Mouse (Mus musculus) MEL (cell line): Measurements from ENCODE around the gene Anapc5. TPM values are rescaled to one million over a fixed set of nuclear protein-coding genes. Genes with fewer than 3 reads are reported as not detected.

Experiments
- DNase-seq: peaks from one replicate; pipeline ENCODE4 v3.0.0; 2011; ENCODE audit warnings: low read depth, low spot score
- H3K27ac ChIP-seq: 2 replicates; pipeline ENCODE4 v1.5.1; 2012; ENCODE audit warnings: low read depth, mild to moderate bottlenecking, control low read depth, low read length, moderate library complexity; ENCODE audit not compliant: control insufficient read depth
- H3K27me3 ChIP-seq, 2 experiments: fragments of 150-350 bp in 1 of 2; sonication (generic) in 1 of 2; 2 replicates each; pipeline ENCODE4 v1.6.1; 2012; ENCODE audit warnings: low read length in 2 of 2, mild to moderate bottlenecking in 2 of 2, improper control_type of control experiment in 1 of 2, moderate library complexity in 1 of 2; ENCODE audit not compliant: insufficient read depth in 2 of 2, control insufficient read depth in 1 of 2
- H3K36me3 ChIP-seq, 2 experiments: 2 replicates each; pipeline ENCODE4 v1.6.1; 2012 to 2014; ENCODE audit warnings: low read length in 2 of 2, improper control_type of control experiment in 1 of 2, inconsistent platforms in 1 of 2, mild to moderate bottlenecking in 1 of 2; ENCODE audit not compliant: insufficient read depth in 2 of 2, control insufficient read depth in 1 of 2
- H3K4me1 ChIP-seq, 2 experiments: fragments of 150-350 bp in 1 of 2; sonication (generic) in 1 of 2; 2 replicates each; pipeline ENCODE4 v1.6.1; 2012; ENCODE audit warnings: low read length in 2 of 2, improper control_type of control experiment in 1 of 2, mild to moderate bottlenecking in 1 of 2; ENCODE audit not compliant: insufficient read depth in 2 of 2, control insufficient read depth in 1 of 2
- H3K4me3 ChIP-seq, 2 experiments: fragments of 150-350 bp in 1 of 2; sonication (generic) in 1 of 2; 2 replicates each; pipeline ENCODE4 v1.5.1; 2012; ENCODE audit warnings: low read depth in 2 of 2, low read length in 2 of 2, mild to moderate bottlenecking in 2 of 2, moderate library complexity in 2 of 2, control low read depth in 1 of 2, improper control_type of control experiment in 1 of 2; ENCODE audit not compliant: control insufficient read depth in 1 of 2, insufficient read depth in 1 of 2
- H3K79me2 ChIP-seq: 2 replicates; pipeline ENCODE4 v1.6.1; 2012; ENCODE audit warnings: mild to moderate bottlenecking, low read length, moderate library complexity; ENCODE audit not compliant: control insufficient read depth, poor library complexity, insufficient read depth
- H3K9ac ChIP-seq: 2 replicates; pipeline ENCODE4 v1.6.1; 2012; ENCODE audit warnings: low read depth, mild to moderate bottlenecking, control low read depth, low read length, moderate library complexity; ENCODE audit not compliant: control insufficient read depth, poor library complexity, severe bottlenecking
- H3K9me3 ChIP-seq: fragments of 150-350 bp; sonication (generic); replicated peaks from 2 replicates; pipeline ENCODE4 v1.6.1; 2012; ENCODE audit warnings: mild to moderate bottlenecking, low read length, improper control_type of control experiment, moderate library complexity; ENCODE audit not compliant: insufficient read depth
- BHLHE40 ChIP-seq: IDR thresholded peaks from 2 replicates; pipeline ENCODE4 v1.6.1; 2012; ENCODE audit warnings: low read depth, mild to moderate bottlenecking, inconsistent platforms, low read length, improper control_type of control experiment, borderline replicate concordance
- HCFC1 ChIP-seq: IDR thresholded peaks from 2 replicates; pipeline ENCODE4 v1.6.1; 2012; ENCODE audit warnings: low read depth, mild to moderate bottlenecking, inconsistent platforms, low read length, improper control_type of control experiment, moderate library complexity
- NELFE ChIP-seq: IDR thresholded peaks from 2 replicates; pipeline ENCODE4 v1.6.1; 2011; ENCODE audit warnings: low read depth, low read length, improper control_type of control experiment
- POLR2AphosphoS2 ChIP-seq: IDR thresholded peaks from 2 replicates; pipeline ENCODE4 v1.6.1; 2011; ENCODE audit warnings: low read length, improper control_type of control experiment
- SMC3 ChIP-seq: IDR thresholded peaks from 2 replicates; pipeline ENCODE4 v1.6.1; 2011; ENCODE audit warnings: low read depth, low read length, improper control_type of control experiment
- TAL1 ChIP-seq: IDR thresholded peaks from 2 replicates; pipeline ENCODE4 v1.6.1; 2012; ENCODE audit warnings: mild to moderate bottlenecking, inconsistent platforms, low read length, moderate library complexity, mixed read lengths
- polyA plus RNA-seq, 2 experiments: library from polyadenylated mRNA; stranded (reverse) in 1 of 2; unstranded in 1 of 2; fragments of >175 nt in 1 of 2; fragments of >200 nt in 1 of 2; gene quantifications; 2 replicates each; pipeline versions ENCODE4 v1.2.1 to v1.2.4; 2012; ENCODE audit warnings: low replicate concordance in 2 of 2, low read depth in 1 of 2; ENCODE audit not compliant: insufficient read length in 2 of 2, insufficient read depth in 1 of 2, missing spikeins in 1 of 2
- total RNA-seq: library from RNA; depleted of rRNA; stranded (reverse); fragments of 300-350 nt; gene quantifications from 2 replicates; pipeline ENCODE4 v1.2.3, GENCODE M21; 2012; rRNA removed

The Anapc5 gene
- total and polyA plus RNA-seq, 3 experiments, result 244 to 390 TPM; not detected in 1

DNA sequence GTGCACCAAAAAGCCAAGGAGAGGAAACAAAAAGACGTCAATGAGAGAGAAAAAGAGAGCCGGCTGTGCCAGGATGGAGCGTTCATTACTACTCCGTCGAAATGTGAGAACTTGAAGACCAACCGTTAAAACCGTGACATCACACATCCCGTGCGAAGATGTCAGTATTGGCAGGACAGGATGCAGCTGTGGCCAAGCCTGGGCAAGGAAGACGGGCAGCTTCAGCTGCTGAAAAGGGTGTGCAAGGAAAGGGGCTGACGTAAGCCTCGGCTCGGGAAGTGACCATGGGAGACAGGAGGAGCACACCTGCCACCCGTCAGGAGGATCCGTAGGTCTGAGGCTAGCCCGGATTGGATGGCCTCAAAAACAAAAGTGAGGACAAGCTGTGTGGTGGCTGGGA is 66.7 kb downstream of the Anapc5 start (continued):
- no peak for TF ChIP-seq POLR2AphosphoS2

DNA sequence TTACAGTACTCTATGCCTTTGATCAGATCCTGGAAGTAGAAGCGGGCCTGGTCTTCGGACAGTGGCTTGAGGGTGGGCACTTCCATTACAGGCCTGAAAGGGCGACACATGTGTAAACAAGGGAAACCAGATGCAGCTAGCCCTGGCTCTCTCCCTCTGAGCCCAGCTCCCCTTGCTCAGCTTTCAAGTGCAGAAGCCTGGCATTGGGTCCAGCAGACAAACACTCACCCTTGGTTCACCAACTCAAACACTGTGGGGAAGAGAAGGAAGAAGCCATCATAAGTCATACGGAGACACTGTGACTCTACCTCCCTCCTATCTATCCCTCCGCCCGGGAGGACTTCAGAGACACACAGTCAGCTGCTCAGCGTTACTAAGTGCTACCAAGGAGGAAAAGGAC is 73.2 kb downstream of the Anapc5 start:
- Histone ChIP-seq H3K79me2 (no peaks in the 10 kb centered on the region), H3K4me3 (no peak overlapping the region), H3K9me3 (no peaks in the 10 kb centered on the region), H3K27ac (no peak overlapping the region), H3K9ac (no peak overlapping the region), H3K36me3 (no peaks in the 10 kb centered on the region; a peak in 1 of 4 replicates), H3K4me1 (no peaks in the 10 kb centered on the region), H3K27me3 (no peaks in the 10 kb centered on the region)
- DNase-seq, result no peak
- TF ChIP-seq SMC3 (no peak), NELFE (no peak)

DNA sequence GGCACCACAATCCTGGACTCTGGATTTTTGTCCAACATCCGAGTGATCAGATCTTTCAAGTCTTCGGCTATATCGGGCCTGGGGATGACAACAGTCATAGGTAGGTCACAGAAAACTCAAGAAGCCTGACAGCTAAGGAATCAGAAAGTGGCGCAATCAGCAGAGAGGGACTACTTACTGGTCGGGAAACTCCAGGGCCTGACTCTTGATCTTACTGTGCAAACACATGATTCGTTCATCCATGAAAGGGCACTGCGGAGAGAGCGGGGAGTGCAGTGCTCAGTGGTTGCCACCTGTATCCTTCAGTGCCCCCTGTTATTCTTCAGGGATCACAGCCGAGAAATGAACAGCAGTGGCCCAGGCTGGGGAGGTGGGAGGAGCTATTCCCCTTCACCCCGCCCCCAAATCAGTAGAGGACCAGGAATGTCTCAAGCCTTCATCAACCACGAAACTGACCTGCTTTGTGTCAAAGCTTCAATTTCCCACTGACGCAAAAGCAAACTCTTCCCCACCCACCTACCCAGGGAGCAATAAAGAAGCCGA is 77.2 kb downstream of the Anapc5 start:
- no peaks in the 10 kb centered on the region; a peak in 1 of 4 replicates for H3K36me3 ChIP-seq
- no peak for DNase-seq
- no peak overlapping the region for H3K4me3 ChIP-seq
- TF ChIP-seq TAL1 (no peak), HCFC1 (no peak), BHLHE40 (no peak)
- H3K4me1 ChIP-seq, result no peaks in the 10 kb centered on the region
- no peaks in the 10 kb centered on the region for H3K27me3 ChIP-seq
- no peaks in the 10 kb centered on the region for H3K79me2 ChIP-seq
- no peak overlapping the region for H3K27ac ChIP-seq
- H3K9me3 ChIP-seq, result no peaks in the 10 kb centered on the region
- H3K9ac ChIP-seq, result no peak overlapping the region

Other genes with a start within 250 kb of the Anapc5 start
- 1.5 TPM in 2 replicates for gene Ift81, start 206.8 kb downstream of the Anapc5 start, total RNA-seq
- gene Ift81, start 206.8 kb downstream of the Anapc5 start, polyA plus RNA-seq, result 1 to 10 TPM in 1 of 2 experiments, not detected in 1; 1.9 TPM
- 25.3 and 29.3 TPM in 2 replicates for gene P2rx7, start 177.4 kb downstream of the Anapc5 start, total RNA-seq
- 100 to 1,000 TPM in 1 of 2 experiments, 10 to 100 TPM in 1; 40.8 to 254 TPM for gene P2rx7, start 177.4 kb downstream of the Anapc5 start, polyA plus RNA-seq
- 14.7 and 15.2 TPM in 2 replicates for gene P2rx4, start 113.8 kb downstream of the Anapc5 start, total RNA-seq
- gene P2rx4, start 113.8 kb downstream of the Anapc5 start, polyA plus RNA-seq, result 10 to 100 TPM in 1 of 2 experiments, not detected in 1; 30.9 TPM
- 16.3 and 23.7 TPM in 2 replicates for gene Camkk2, start 41.9 kb downstream of the Anapc5 start, total RNA-seq
- gene Camkk2, start 41.9 kb downstream of the Anapc5 start, polyA plus RNA-seq, result 10 to 100 TPM in 1 of 2 experiments, not detected in 1; 24.8 TPM
- gene Rnf34, start 28.7 kb upstream of the Anapc5 start, total RNA-seq, result 13.9 and 14.8 TPM in 2 replicates
- gene Rnf34, start 28.7 kb upstream of the Anapc5 start, polyA plus RNA-seq, result 10 to 100 TPM in 1 of 2 experiments, not detected in 1; 27.4 TPM
- gene Kdm2b, start 168.5 kb upstream of the Anapc5 start, total RNA-seq, result 24.8 and 29.2 TPM in 2 replicates
- gene Kdm2b, start 168.5 kb upstream of the Anapc5 start, polyA plus RNA-seq, result 10 to 100 TPM in 1 of 2 experiments, not detected in 1; 48.9 TPM
- gene Orai1, start 193.7 kb upstream of the Anapc5 start, total RNA-seq, result 4.5 and 4.7 TPM in 2 replicates
- 10 to 100 TPM in 1 of 2 experiments, not detected in 1; 13.3 TPM for gene Orai1, start 193.7 kb upstream of the Anapc5 start, polyA plus RNA-seq
- not detected in 2 replicates for gene Morn3, start 225.7 kb upstream of the Anapc5 start, total RNA-seq
- gene Morn3, start 225.7 kb upstream of the Anapc5 start, polyA plus RNA-seq, result not detected
- 4.3 and 6.8 TPM in 2 replicates for gene Tmem120b, start 247.1 kb upstream of the Anapc5 start, total RNA-seq
- 1 to 10 TPM in 1 of 2 experiments, not detected in 1; 5.6 TPM for gene Tmem120b, start 247.1 kb upstream of the Anapc5 start, polyA plus RNA-seq